Mouse (Mus musculus): ENCODE measurements around the gene Zbtb9. TPM values are rescaled to one million over a fixed set of nuclear protein-coding genes. Genes with fewer than 3 reads are reported as not detected.

The Zbtb9 gene
- polyA plus RNA-seq, 1 experiment from 2014 or later: 17.8 TPM

DNA sequence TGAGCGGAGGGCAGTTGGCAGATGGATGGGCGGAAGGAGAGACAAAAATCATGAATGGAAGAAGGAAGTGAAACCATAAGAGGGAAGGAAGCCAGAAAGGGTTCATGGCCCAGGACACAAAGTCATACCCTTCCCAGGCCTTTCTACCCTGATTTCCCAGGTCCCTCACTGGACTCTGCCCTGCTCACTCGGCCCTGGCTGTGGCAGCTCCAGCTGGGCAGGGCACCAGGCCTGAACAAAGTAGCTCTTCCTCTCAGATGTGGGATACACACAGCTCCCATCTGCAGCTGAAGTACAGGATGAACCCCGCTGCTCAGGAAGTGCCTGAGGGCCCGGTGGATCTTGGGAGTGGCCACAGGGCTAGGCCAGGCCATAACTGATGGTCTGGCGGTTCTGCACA lies 69.9 kb downstream of the Zbtb9 start:
- Histone ChIP-seq H3K36me3 (no peaks in the 10 kb centered on the region), H3K4me1 (replicated peaks) (peaks cover 47% of the 10 kb centered on the region), H3K27ac (peak overlapping the region; percentile 50; the same call in 1 of the 2 replicates), H3K9me3 (no peaks in the 10 kb centered on the region), H3K4me3 (replicated peaks) (no peak overlapping the region), H3K4me2 (no peak overlapping the region), H3K27me3 (no peaks in the 10 kb centered on the region), H3K9ac (replicated peaks) (peak overlapping the region; percentile 27; the same call in 1 of the 2 replicates)
- ATAC-seq (ENCODE audit: insufficient number of reproducible peaks, insufficient read depth, low FRiP score, low TSS enrichment, low read depth): no peak
- 53% methylated on average over 6 of the region's 6 CpGs for WGBS

DNA sequence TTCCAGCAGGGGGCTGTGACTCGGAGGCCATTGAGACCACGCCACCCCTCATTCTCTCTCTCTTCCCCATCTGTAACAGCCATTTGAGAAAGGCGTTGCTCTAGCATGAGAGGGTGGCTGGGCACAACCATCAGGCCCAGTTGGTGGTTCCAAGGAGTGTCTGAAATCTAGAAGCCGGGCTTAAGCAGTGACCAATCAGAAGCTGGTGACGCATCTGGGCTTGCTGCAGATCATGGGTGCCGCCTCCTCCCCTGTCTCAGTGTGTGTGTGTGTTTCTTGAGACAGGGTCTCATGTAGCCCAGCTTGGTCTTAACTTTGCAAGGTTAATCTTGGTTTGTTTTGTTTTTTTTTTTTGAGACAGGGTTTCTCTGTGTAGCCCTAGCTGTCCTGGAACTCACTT lies 72.2 kb downstream of the Zbtb9 start:
- H3K4me2 ChIP-seq: no peak overlapping the region
- H3K27me3 ChIP-seq: no peaks in the 10 kb centered on the region
- no peak overlapping the region for H3K27ac ChIP-seq
- WGBS: 85% methylated on average over 6 of the region's 6 CpGs
- peaks cover 25% of the 10 kb centered on the region for H3K4me1 ChIP-seq (replicated peaks)
- no peak overlapping the region for H3K4me3 ChIP-seq (replicated peaks)
- no peaks in the 10 kb centered on the region for H3K36me3 ChIP-seq
- no peak for ATAC-seq (ENCODE audit: insufficient number of reproducible peaks, insufficient read depth, low FRiP score, low TSS enrichment, low read depth)
- H3K9me3 ChIP-seq: no peaks in the 10 kb centered on the region
- H3K9ac ChIP-seq (replicated peaks): no peak overlapping the region

DNA sequence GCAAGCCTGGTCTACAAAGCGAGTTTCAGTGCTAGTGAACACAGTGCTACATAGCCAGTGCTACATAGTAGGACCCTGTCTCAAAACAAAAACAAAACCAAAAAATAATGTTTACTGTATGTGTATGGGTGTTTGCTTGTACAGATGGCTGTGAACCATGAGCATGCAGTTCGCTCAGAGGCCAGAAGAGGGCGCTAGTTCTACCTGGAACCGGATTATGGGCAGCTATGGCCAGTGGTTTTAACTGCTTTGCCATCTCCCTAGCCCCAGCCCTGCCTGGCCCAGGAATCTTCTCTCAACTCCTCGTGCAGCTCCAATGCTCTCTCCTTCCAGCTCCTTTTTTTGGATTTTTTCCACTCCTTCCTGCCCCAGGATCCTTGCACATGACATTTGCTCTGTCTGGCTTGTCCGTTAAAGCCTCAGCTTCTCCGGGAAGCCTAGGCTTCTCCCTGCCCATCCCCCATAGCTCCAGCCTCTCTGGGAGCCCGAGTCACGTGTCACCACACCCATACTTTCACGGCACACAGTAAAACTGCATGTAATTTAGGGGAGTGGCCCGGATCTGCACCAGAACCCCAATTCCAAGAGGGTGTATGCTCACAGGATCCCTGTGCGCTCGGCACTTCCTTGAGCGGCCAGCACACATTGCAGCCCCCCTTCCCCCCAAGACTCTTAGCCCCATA lies 74.9 kb downstream of the Zbtb9 start:
- Histone ChIP-seq H3K27ac (peak overlapping the region; percentile 87), H3K9me3 (no peaks in the 10 kb centered on the region), H3K4me3 (replicated peaks) (no peak overlapping the region), H3K4me2 (no peak overlapping the region), H3K9ac (replicated peaks) (no peak overlapping the region), H3K36me3 (no peaks in the 10 kb centered on the region), H3K4me1 (replicated peaks) (peaks cover 23% of the 10 kb centered on the region), H3K27me3 (no peaks in the 10 kb centered on the region)
- WGBS: 77% methylated on average over 14 of the region's 14 CpGs
- no peak for ATAC-seq (ENCODE audit: insufficient number of reproducible peaks, insufficient read depth, low FRiP score, low TSS enrichment, low read depth)

DNA sequence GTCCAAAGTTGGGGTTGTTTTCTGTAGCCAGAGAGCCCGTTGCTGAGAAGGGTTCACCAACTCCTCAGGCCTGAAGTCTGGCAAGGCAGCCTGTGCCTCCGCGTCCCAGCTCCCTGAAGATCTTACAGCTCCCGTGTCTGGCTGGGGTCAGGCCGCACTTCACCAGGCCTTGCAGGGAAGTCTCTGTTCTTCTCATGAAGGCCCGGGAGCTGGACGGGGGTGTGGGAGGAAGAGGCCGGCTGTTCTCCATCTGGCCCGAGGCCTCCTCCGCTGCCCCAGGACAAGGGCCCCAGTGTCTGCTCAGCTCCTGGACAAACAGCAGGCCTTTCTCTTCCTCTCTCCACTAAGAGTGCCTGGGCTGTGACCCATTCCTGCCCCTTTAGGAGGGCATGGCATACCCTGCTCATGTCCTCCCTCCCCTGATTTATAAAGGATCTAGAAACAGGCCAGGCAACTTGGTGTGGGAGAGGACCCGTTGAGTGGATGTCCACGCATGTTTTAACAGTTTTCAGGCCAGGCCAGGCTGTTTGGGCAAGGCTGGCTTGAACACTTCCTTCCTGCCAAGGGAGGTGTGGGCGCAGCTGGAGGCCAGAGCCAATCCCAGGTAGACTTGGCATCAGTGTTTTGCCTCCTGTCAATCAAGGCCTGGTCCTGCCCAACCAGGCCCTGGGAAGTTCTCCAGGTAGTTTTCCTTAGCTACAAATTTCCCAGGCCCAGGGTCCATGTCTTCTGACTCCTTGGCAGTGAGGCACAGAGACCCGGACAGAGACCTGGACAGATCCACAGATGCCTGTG lies 75.7 kb downstream of the Zbtb9 start:
- Histone ChIP-seq H3K9ac (replicated peaks) (no peak overlapping the region), H3K27ac (peak overlapping the region; percentile 87), H3K27me3 (no peaks in the 10 kb centered on the region), H3K4me3 (replicated peaks) (no peak overlapping the region), H3K36me3 (no peaks in the 10 kb centered on the region), H3K4me2 (no peak overlapping the region), H3K4me1 (replicated peaks) (peaks cover 15% of the 10 kb centered on the region), H3K9me3 (no peaks in the 10 kb centered on the region)
- WGBS: 55% methylated on average over 14 of the region's 14 CpGs
- no peak for ATAC-seq (ENCODE audit: insufficient number of reproducible peaks, insufficient read depth, low FRiP score, low TSS enrichment, low read depth)

DNA sequence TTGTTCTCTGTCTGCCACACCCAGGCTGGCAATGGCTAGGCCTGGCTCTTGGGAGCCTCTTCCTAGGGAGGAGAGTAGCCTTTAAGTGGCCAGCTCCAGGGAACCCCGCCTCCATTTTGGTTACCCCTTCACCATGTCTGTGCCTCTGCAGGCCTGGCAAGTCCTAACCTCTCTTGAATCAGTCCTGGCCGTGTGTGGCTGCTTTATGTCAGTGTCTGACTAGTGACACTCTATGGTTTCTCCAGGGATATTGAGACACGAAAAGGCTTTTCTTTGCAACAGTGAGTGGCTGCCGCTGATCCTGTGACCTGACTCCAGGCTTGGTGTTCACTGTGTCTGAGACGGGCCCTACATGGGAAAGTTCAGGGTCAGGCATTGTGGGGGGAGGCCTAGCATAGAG lies 77.9 kb downstream of the Zbtb9 start:
- H3K27ac ChIP-seq: no peak overlapping the region
- 59% methylated on average over 5 of the region's 5 CpGs for WGBS
- ATAC-seq (ENCODE audit: insufficient number of reproducible peaks, insufficient read depth, low FRiP score, low TSS enrichment, low read depth): no peak
- H3K9me3 ChIP-seq: no peaks in the 10 kb centered on the region
- H3K4me2 ChIP-seq: no peak overlapping the region
- H3K36me3 ChIP-seq: no peaks in the 10 kb centered on the region
- no peak overlapping the region for H3K9ac ChIP-seq (replicated peaks)
- no peaks in the 10 kb centered on the region for H3K27me3 ChIP-seq
- H3K4me1 ChIP-seq (replicated peaks): peaks cover 17% of the 10 kb centered on the region
- no peak overlapping the region for H3K4me3 ChIP-seq (replicated peaks)

DNA sequence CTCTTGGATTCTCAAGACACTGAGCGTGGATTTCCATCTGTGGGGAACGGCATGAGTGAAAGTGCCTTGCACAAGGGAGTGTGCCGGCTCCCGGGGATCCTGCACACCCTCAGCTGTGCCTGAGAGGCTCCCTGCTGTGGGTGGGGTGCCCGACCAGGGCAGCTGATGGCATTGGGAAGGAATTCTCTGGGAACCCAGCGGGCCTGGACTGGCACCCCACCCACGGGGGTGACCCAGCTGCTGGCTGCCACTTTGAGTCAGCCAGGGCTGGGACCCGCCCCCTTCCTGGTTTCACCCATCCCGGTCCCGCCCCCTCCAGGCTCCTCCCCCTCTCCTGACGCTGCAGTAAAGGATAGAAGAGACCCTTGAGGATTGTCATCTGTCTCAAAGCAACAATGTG lies 78.5 kb downstream of the Zbtb9 start:
- no peak overlapping the region; the same call in 1 of the 2 replicates for H3K27ac ChIP-seq
- H3K4me2 ChIP-seq: no peak overlapping the region
- no peak overlapping the region for H3K4me3 ChIP-seq (replicated peaks)
- peaks cover 22% of the 10 kb centered on the region for H3K4me1 ChIP-seq (replicated peaks)
- H3K9ac ChIP-seq (replicated peaks): no peak overlapping the region
- H3K36me3 ChIP-seq: no peaks in the 10 kb centered on the region
- no peaks in the 10 kb centered on the region for H3K27me3 ChIP-seq
- 34% methylated on average over 10 of the region's 11 CpGs for WGBS
- no peaks in the 10 kb centered on the region for H3K9me3 ChIP-seq
- no peak for ATAC-seq (ENCODE audit: insufficient number of reproducible peaks, insufficient read depth, low FRiP score, low TSS enrichment, low read depth)

DNA sequence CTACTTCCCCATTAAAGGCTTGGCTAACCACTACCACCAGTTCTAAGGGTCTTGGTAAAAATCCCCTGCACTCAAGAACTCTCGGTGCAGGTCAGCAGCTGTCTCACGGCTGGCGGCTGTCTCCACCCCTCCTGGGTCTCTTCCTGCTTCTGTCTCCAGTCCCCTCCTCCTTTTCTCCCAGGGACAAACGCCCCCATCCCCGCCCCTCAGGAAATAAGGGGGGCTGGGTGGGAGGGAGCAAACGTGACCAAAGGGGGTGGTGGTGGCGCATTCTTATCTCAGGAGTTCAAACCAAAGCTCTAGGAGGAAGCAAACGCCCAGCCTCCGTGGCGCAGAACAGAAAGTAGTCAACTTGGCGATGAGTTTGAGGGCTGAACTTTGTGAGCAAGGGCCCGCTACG lies 83.2 kb downstream of the Zbtb9 start:
- no peaks in the 10 kb centered on the region for H3K36me3 ChIP-seq
- H3K27me3 ChIP-seq: peaks cover 20% of the 10 kb centered on the region
- ATAC-seq (ENCODE audit: insufficient number of reproducible peaks, insufficient read depth, low FRiP score, low TSS enrichment, low read depth): no peak
- no peaks in the 10 kb centered on the region for H3K9me3 ChIP-seq
- H3K4me2 ChIP-seq: peak overlapping the region; percentile 89
- peaks cover 49% of the 10 kb centered on the region for H3K4me1 ChIP-seq (replicated peaks)
- H3K27ac ChIP-seq: peak overlapping the region; percentile 82
- WGBS: under 1% methylated on average over 13 of the region's 13 CpGs
- peak overlapping the region; percentile 65 for H3K4me3 ChIP-seq (replicated peaks)
- H3K9ac ChIP-seq (replicated peaks): peak overlapping the region; percentile 61

DNA sequence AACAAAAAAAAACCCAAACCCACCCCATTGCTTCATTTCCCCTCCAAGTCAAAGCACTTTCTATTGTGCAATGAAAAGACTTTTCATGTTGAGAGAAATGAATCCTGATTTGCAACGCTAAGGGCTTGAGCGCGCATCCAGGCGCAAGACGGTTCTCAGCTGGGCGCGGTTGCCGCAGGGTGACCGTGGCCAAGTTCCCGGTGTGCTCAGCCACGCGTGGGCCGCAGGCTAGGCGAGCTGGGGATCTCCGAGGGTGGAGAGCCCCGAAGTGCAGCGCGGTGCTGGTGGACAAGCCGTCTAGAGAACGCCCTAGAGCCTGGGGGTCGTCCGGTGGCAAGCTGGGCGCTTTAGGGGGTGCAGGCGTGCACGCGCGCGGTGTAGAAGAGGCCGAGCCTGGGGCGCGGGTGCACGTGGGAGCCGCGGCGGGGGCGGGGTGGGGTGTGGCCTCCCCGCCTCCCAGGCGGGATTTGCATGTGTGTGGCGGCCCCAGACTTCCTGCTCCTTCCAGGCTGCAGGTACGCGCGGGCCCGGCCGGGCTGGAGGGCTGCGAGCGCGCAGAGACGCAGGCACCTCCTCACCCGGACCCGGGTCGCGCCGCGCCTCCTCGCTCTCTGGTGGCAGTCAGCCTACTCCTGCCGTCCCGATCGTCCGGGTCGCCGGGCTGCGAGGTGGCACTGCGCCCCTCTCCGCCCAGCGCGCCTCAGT lies 84.0 kb downstream of the Zbtb9 start, which contains the start of gene Itpr3:
TSS of gene Itpr3 (plus strand) at position 493 of the 705 bp plus-strand sequence.
- peak within 1 kb of the TSS; percentile 61 for H3K9ac ChIP-seq (replicated peaks)
- H3K4me1 ChIP-seq (replicated peaks): peaks cover 42% of the 10 kb centered on the region
- peaks cover 20% of the 10 kb centered on the region for H3K27me3 ChIP-seq
- no peaks in the 10 kb centered on the region; the same call in 1 of the 2 replicates for H3K36me3 ChIP-seq
- under 1% methylated on average over 64 of the region's 66 CpGs for WGBS
- H3K4me3 ChIP-seq (replicated peaks): peak within 1 kb of the TSS; percentile 65
- ATAC-seq (ENCODE audit: insufficient number of reproducible peaks, insufficient read depth, low FRiP score, low TSS enrichment, low read depth): peak; percentile 49; the same call in 1 of the 2 replicates
- peaks cover 4% of the 10 kb centered on the region; the same call in 1 of the 2 replicates for H3K9me3 ChIP-seq
- peak within 1 kb of the TSS; percentile 89 for H3K4me2 ChIP-seq
- H3K27ac ChIP-seq: peak within 1 kb of the TSS; percentile 82

DNA sequence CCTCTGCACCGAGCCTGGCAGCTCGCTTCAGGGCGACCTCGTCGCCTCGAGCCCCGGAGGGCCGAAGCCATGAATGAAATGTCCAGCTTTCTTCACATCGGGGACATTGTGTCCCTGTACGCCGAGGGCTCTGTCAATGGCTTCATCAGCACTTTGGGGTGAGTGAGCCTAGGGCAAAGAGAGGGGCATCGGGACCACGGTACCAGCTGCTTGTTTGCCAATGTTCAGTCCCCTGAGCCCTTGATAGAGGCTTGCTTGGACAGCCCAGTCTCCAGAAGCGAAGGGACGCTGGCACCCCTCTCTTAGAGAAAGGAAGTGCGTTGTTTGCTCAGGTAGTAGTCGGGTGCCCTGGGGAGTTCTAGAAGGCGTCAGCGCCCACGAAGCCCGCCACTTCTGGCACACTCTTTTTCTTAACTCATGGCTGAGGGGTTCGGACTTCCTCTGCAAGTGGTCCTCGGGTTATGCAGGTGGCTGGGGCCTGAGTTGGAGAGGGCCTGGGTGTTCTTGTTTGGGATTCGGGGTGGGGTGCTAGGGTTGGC lies 84.6 kb downstream of the Zbtb9 start:
- no peaks in the 10 kb centered on the region; the same call in 1 of the 2 replicates for H3K36me3 ChIP-seq
- peak overlapping the region; percentile 82 for H3K27ac ChIP-seq
- H3K9me3 ChIP-seq: peaks cover 4% of the 10 kb centered on the region; the same call in 1 of the 2 replicates
- peak overlapping the region; percentile 61 for H3K9ac ChIP-seq (replicated peaks)
- ATAC-seq (ENCODE audit: insufficient number of reproducible peaks, insufficient read depth, low FRiP score, low TSS enrichment, low read depth): no peak; the same call in 1 of the 2 replicates
- peak overlapping the region; percentile 65 for H3K4me3 ChIP-seq (replicated peaks)
- peaks cover 38% of the 10 kb centered on the region for H3K4me1 ChIP-seq (replicated peaks)
- WGBS: under 1% methylated on average over 24 of the region's 24 CpGs
- H3K4me2 ChIP-seq: peak overlapping the region; percentile 89
- peaks cover 20% of the 10 kb centered on the region for H3K27me3 ChIP-seq
